Mouse (Mus musculus): ENCODE results near the gene Cstf2. TPM values are rescaled to one million over a fixed set of nuclear protein-coding genes. Genes with fewer than 3 reads are reported as not detected.

Cstf2 gene
- polyA plus RNA-seq, 1 experiment: 47.2 TPM

- DNase-seq: no peak
- Histone ChIP-seq H3K4me3 (ENCODE audit: control insufficient read depth, insufficient read depth, low read length) (peak overlapping the region; percentile 75), H3K4me1 (replicated peaks; ENCODE audit: control insufficient read depth, insufficient read depth, low read length) (no peaks in the 10 kb centered on the region), H3K27ac (ENCODE audit: control insufficient read depth, insufficient read depth, low read length) (peak overlapping the region; percentile 76), H3K36me3 (ENCODE audit: control insufficient read depth, insufficient read depth, low read length) (peaks cover 11% of the 10 kb centered on the region; the same call in 1 of the 2 replicates), H3K27me3 (ENCODE audit: control insufficient read depth, insufficient read depth, low read length) (no peaks in the 10 kb centered on the region)
- WGBS: under 1% methylated on average over 10 of the region's 10 CpGs
- no peak for TF ChIP-seq CTCF (IDR thresholded peaks at IDR 0.05; ENCODE audit: borderline replicate concordance, control insufficient read depth, extremely low read depth, insufficient read depth, low read length, poor library complexity)
- no peak for TF ChIP-seq POLR2A (IDR thresholded peaks at IDR 0.05; ENCODE audit: control insufficient read depth, extremely low read depth, insufficient read depth, low read length, poor library complexity)
Observed at GRCm38 (mm10) chrX:134059764-134060163, 777 bp downstream of the Cstf2 start.

GRCm38 (mm10) chrX:134085453-134085852 is 26.5 kb downstream of the Cstf2 start:
- no peak for DNase-seq
- TF ChIP-seq POLR2A (IDR thresholded peaks at IDR 0.05; ENCODE audit: control insufficient read depth, extremely low read depth, insufficient read depth, low read length, poor library complexity) (no peak), CTCF (IDR thresholded peaks at IDR 0.05; ENCODE audit: borderline replicate concordance, control insufficient read depth, extremely low read depth, insufficient read depth, low read length, poor library complexity) (no peak)
- 92% methylated on average over 1 of the region's 1 CpGs for WGBS
- no peak overlapping the region for H3K4me3 ChIP-seq (ENCODE audit: control insufficient read depth, insufficient read depth, low read length)
- no peaks in the 10 kb centered on the region for H3K27me3 ChIP-seq (ENCODE audit: control insufficient read depth, insufficient read depth, low read length)
- peaks cover 28% of the 10 kb centered on the region for H3K36me3 ChIP-seq (ENCODE audit: control insufficient read depth, insufficient read depth, low read length)
- H3K4me1 ChIP-seq (replicated peaks; ENCODE audit: control insufficient read depth, insufficient read depth, low read length): no peaks in the 10 kb centered on the region
- H3K27ac ChIP-seq (ENCODE audit: control insufficient read depth, insufficient read depth, low read length): no peak overlapping the region

- no peak for DNase-seq
- WGBS: 92% methylated on average over 2 of the region's 2 CpGs
- H3K27ac ChIP-seq (ENCODE audit: control insufficient read depth, insufficient read depth, low read length): no peak overlapping the region
- H3K27me3 ChIP-seq (ENCODE audit: control insufficient read depth, insufficient read depth, low read length): no peaks in the 10 kb centered on the region
- no peaks in the 10 kb centered on the region for H3K36me3 ChIP-seq (ENCODE audit: control insufficient read depth, insufficient read depth, low read length)
- H3K4me3 ChIP-seq (ENCODE audit: control insufficient read depth, insufficient read depth, low read length): no peak overlapping the region
- TF ChIP-seq CTCF (IDR thresholded peaks at IDR 0.05; ENCODE audit: borderline replicate concordance, control insufficient read depth, extremely low read depth, insufficient read depth, low read length, poor library complexity) (no peak), POLR2A (IDR thresholded peaks at IDR 0.05; ENCODE audit: control insufficient read depth, extremely low read depth, insufficient read depth, low read length, poor library complexity) (no peak)
- H3K4me1 ChIP-seq (replicated peaks; ENCODE audit: control insufficient read depth, insufficient read depth, low read length): no peaks in the 10 kb centered on the region
Observed at GRCm38 (mm10) chrX:134102641-134103040, 43.7 kb downstream of the Cstf2 start.

DNA sequence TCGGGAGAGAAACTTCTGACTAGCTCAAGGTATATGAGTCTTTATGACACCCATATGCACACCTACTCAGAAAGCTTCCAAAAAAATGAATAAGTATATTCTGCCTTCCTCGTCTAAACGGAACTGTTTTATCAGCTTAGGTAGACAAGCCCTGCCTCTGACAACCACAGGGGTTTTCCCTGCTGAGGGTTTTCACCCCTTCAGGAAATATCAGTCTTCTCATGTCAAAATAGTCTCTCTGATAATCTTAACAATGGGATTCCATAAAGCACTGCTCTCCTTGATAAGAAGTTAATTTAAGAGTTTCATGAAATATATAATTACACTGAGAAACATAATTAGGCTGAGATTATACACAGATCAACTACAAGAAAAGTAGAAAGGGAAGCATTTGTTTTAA is 52.8 kb downstream of the Cstf2 start:
- no peak for DNase-seq
- H3K36me3 ChIP-seq (ENCODE audit: control insufficient read depth, insufficient read depth, low read length): no peaks in the 10 kb centered on the region
- H3K4me1 ChIP-seq (replicated peaks; ENCODE audit: control insufficient read depth, insufficient read depth, low read length): no peaks in the 10 kb centered on the region
- WGBS: 10% methylated on average over 3 of the region's 3 CpGs
- no peak for TF ChIP-seq POLR2A (IDR thresholded peaks at IDR 0.05; ENCODE audit: control insufficient read depth, extremely low read depth, insufficient read depth, low read length, poor library complexity)
- no peak for TF ChIP-seq CTCF (IDR thresholded peaks at IDR 0.05; ENCODE audit: borderline replicate concordance, control insufficient read depth, extremely low read depth, insufficient read depth, low read length, poor library complexity)
- H3K27ac ChIP-seq (ENCODE audit: control insufficient read depth, insufficient read depth, low read length): no peak overlapping the region
- no peaks in the 10 kb centered on the region for H3K27me3 ChIP-seq (ENCODE audit: control insufficient read depth, insufficient read depth, low read length)
- no peak overlapping the region for H3K4me3 ChIP-seq (ENCODE audit: control insufficient read depth, insufficient read depth, low read length)

- WGBS: 25% methylated on average over 3 of the region's 3 CpGs
- no peak for DNase-seq
- no peak overlapping the region for H3K27ac ChIP-seq (ENCODE audit: control insufficient read depth, insufficient read depth, low read length)
- H3K4me3 ChIP-seq (ENCODE audit: control insufficient read depth, insufficient read depth, low read length): no peak overlapping the region
- no peaks in the 10 kb centered on the region for H3K4me1 ChIP-seq (replicated peaks; ENCODE audit: control insufficient read depth, insufficient read depth, low read length)
- no peaks in the 10 kb centered on the region for H3K27me3 ChIP-seq (ENCODE audit: control insufficient read depth, insufficient read depth, low read length)
- TF ChIP-seq CTCF (IDR thresholded peaks at IDR 0.05; ENCODE audit: borderline replicate concordance, control insufficient read depth, extremely low read depth, insufficient read depth, low read length, poor library complexity): no peak
- no peak for TF ChIP-seq POLR2A (IDR thresholded peaks at IDR 0.05; ENCODE audit: control insufficient read depth, extremely low read depth, insufficient read depth, low read length, poor library complexity)
- no peaks in the 10 kb centered on the region for H3K36me3 ChIP-seq (ENCODE audit: control insufficient read depth, insufficient read depth, low read length)
Observed at GRCm38 (mm10) chrX:134116417-134116816, 57.4 kb downstream of the Cstf2 start.

GRCm38 (mm10) chrX:134128549-134128948 is 69.6 kb downstream of the Cstf2 start:
- DNase-seq: no peak
- H3K36me3 ChIP-seq (ENCODE audit: control insufficient read depth, insufficient read depth, low read length): no peaks in the 10 kb centered on the region
- no peak overlapping the region for H3K4me3 ChIP-seq (ENCODE audit: control insufficient read depth, insufficient read depth, low read length)
- H3K4me1 ChIP-seq (replicated peaks; ENCODE audit: control insufficient read depth, insufficient read depth, low read length): no peaks in the 10 kb centered on the region
- TF ChIP-seq POLR2A (IDR thresholded peaks at IDR 0.05; ENCODE audit: control insufficient read depth, extremely low read depth, insufficient read depth, low read length, poor library complexity) (no peak), CTCF (IDR thresholded peaks at IDR 0.05; ENCODE audit: borderline replicate concordance, control insufficient read depth, extremely low read depth, insufficient read depth, low read length, poor library complexity) (no peak)
- no peaks in the 10 kb centered on the region for H3K27me3 ChIP-seq (ENCODE audit: control insufficient read depth, insufficient read depth, low read length)
- WGBS: 89% methylated on average over 3 of the region's 3 CpGs
- H3K27ac ChIP-seq (ENCODE audit: control insufficient read depth, insufficient read depth, low read length): no peak overlapping the region

DNA sequence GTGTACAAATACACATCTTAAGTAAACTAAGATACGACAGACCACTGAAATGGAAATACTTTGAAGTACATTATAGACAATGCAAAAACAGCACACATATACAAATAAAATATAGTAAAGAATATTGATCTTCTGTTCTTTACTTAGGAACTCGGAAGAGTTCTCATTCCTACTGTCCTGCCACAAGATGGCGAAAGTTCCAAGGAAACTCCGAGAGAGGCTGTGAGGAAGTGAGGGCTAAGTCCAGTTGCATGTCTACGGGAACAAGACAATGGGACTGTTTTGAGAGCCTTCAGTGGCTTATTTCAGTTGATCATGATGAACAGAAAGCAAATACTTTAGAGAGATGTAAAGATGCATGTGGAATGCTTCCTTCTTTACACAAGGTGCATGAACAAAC is 73.3 kb downstream of the Cstf2 start:
- no peak for DNase-seq
- Histone ChIP-seq H3K4me3 (ENCODE audit: control insufficient read depth, insufficient read depth, low read length) (no peak overlapping the region), H3K36me3 (ENCODE audit: control insufficient read depth, insufficient read depth, low read length) (no peaks in the 10 kb centered on the region), H3K4me1 (replicated peaks; ENCODE audit: control insufficient read depth, insufficient read depth, low read length) (0 out of 2 replicates have a peak, but pooled peaks cover 2% of the 10 kb centered on the region), H3K27me3 (ENCODE audit: control insufficient read depth, insufficient read depth, low read length) (no peaks in the 10 kb centered on the region), H3K27ac (ENCODE audit: control insufficient read depth, insufficient read depth, low read length) (no peak overlapping the region)
- TF ChIP-seq POLR2A (IDR thresholded peaks at IDR 0.05; ENCODE audit: control insufficient read depth, extremely low read depth, insufficient read depth, low read length, poor library complexity) (no peak), CTCF (IDR thresholded peaks at IDR 0.05; ENCODE audit: borderline replicate concordance, control insufficient read depth, extremely low read depth, insufficient read depth, low read length, poor library complexity) (no peak)
- WGBS: 62% methylated on average over 5 of the region's 5 CpGs
